Mouse (Mus musculus) embryo, embryonic 9.5 days (tissue): ENCODE results near the gene Abca7.
"Not testable (repeated sequence)": the region's sequence is repeated elsewhere in the genome, so short reads cannot be mapped to it uniquely, and the experiment has no call there.

ENCODE experiments used
- DNase-seq: peaks from one replicate; pipeline ENCODE4 v3.0.0-alpha.2; 2017; ENCODE audit errors: extremely low spot score

The Abca7 gene

DNA sequence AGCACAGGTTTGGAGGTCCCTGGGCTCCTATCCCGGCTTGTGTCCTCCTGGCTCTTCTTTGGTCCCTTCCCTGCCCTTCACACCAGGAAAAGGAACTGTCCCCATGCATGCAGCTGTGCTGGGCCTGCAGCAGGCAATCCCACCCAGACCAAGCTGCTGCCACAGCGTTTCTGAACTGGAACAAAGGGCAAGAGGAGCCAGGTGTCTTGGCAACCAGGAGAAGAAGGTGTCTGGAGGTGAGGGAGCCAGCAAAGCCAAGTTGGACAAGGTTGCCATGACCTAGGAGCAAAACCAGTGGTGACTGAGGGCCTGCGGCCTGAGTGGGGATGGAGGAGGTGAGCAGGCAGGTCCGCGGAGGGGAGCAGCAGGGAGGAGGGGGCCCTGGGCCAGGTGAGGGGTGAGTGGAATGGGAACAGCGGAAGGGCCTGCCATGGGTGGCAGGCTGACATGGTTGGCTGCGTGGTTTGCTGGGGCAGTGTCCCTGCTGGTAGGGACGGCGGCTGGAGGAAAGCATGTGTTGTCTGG, 50.8 kb downstream of the Abca7 start, which contains the start of gene Gpx4:
TSS of gene Gpx4 (plus strand) at position 126 of the 525 bp plus-strand sequence.
- no peak for DNase-seq

DNA sequence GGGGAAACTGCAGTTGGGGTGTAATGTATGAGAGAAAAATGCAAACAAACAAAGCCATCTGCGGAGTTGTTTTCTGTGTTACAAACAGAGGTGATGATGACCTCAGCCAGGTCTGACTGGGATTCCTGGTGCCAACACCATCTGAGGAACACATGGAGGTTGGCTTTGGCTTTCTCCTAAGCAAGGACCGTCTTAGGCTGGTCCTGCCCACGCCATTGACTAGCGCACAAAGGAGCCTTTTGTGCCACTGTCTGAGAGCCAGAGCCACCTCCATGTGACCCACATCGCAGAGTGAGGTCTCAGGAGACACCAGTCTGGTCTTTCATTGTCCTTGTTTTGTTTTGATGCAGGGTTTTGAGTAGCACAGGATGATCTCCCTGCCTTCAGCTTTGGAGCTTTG, 52.1 kb downstream of the Abca7 start:
- peak; percentile 51 for DNase-seq

DNA sequence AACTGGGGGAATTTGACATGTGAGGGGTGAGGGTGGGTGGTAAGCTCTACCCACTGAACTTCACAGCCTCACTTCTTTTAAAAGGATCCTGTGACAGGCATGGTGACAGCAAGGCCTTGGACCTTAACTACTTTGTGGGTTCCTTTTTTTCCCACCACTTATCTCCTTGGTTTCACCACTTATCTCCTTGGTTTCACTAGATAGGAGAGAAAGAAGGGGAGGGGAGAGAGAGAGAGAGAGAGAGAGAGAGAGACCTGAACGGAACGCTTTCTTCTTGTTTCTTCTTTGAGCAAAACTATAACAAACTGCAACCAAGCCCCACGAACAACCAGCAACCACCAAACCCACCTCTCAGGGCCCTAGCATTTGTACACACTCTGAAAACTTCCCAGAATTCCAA, 52.5 kb downstream of the Abca7 start:
- DNase-seq: no peak

DNA sequence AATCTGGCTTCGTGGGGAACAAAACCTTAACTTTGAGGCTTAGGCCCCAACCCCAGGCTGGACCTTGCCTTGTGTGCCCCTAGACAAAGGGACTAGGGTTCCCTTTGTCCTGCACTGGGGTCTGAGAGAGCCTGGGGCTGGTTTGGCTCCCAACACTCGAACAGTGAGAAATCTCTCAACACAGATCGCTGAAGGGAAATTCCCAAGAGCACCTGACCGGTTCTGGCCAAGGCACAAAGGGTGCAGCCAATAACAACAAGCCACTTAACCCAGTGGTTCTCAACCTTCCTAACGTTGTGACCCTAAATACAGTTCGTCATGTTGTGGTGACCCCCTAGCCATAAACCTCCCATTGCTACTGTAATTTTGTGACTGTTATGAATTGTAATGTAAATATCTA, 54.0 kb downstream of the Abca7 start:
- DNase-seq: no peak

DNA sequence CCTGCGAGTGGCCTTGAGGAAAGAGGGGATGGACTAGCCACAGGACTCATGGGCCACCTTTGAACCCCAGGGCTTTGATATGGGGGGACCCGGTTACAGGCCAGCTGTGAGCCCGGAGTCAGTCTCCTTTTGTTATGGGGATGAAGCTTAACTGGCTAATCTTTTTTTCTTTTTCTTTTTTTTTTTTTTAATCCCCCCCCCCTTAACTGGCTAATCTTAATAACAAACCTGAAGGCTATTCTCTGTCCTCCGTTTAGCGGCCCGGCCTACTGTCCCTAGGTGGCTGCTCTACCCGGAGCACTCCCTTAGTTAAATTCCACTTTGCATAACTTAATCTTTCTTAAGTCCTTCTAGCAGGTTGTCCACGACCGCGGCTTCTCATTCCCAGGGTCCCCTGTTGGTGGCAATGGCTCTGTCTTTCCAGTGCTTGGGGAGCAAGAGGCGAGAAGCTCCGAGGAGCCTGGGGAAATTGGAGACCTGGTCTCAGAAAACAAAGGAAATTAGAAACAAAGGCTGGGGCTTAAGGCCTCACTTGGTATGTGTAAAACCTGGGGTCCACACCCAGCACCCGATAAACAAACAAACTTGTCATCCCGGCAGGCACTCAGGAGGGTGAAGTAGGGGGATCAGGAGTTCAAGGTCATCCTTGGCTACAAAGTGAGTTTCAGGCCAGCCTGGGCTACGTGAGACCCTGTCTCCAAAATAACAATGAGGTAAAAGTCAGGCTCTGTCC, 54.8 kb downstream of the Abca7 start:
- no peak for DNase-seq

DNA sequence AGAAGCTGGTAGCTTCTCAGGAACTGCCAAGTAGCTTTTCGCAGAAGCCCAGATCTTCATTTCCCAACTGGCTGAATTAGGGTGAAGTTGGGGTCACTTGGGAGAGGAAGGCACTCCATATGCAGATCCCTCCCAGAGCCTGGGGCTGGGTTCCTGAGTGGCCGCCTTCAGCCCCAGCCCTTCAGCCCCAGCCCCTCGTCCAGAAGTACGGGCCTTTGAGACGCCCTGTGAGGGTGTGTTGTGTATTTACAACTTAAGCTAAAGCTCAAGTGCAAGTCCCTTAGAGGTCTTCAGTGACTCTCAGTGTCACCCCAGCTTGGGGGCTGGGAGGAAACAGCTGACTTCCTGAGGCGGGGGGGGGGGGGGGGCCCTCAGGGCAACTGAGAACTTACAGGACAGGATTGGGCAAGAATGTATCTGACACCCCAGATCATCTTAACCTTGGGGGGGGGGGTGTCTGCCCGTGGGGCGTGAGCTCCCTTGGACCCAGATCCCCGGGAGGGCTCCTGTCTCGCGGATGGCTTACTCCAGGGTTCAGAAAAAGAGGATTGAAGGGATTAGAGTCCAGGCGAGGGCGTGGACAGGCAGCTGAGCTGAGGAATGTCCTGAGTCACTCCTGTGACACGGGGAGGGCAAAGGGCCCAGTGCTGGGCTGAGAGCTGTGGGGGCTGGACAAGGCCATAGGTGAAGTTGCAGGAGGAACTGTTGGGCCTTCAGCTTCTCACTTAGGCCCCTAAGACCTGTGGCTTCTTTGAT, 55.5 kb downstream of the Abca7 start:
- DNase-seq: no peak

DNA sequence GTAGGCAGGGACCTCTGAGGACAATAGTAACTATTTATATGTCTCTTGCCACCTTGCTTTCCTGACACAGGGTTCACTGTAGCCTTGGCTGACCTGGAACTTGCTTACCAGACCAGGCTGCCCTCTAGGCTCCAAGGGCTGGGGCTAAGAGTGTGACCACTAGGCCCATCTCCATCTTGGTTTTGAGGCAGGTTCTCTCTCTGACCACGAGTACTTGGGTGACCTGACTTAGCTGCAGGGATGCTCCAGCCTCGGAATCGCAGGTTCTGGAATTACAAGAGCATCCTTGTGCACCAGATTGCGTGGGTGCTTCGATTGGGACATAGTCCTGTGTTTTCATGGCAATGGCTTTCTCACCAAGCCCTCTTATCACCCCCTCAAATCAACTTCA, 56.1 kb downstream of the Abca7 start:
- no peak for DNase-seq

DNA sequence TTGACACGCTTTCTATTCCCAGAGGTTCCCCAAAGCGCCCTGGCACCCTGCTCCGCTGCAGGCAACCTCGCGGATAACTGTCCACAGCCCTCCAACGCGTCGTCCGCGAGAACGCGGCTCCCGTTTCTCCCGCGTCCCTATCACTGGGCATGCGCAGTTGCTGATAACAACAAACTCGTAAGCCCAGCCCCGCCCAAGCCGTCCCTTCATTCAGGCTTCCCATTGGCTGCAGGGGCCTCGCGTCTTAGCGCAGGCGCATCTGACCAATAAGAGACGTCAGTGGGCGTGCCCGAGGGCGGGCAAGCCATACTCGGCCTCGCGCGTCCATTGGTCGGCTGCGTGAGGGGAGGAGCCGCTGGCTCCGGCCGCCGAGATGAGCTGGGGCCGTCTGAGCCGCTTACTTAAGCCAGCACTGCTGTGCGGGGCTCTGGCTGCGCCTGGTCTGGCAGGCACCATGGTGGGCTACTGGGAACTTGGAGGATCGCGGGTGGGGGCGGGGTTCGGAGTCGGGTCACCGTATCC, 57.0 kb downstream of the Abca7 start:
- peak; percentile 99 for DNase-seq

DNA sequence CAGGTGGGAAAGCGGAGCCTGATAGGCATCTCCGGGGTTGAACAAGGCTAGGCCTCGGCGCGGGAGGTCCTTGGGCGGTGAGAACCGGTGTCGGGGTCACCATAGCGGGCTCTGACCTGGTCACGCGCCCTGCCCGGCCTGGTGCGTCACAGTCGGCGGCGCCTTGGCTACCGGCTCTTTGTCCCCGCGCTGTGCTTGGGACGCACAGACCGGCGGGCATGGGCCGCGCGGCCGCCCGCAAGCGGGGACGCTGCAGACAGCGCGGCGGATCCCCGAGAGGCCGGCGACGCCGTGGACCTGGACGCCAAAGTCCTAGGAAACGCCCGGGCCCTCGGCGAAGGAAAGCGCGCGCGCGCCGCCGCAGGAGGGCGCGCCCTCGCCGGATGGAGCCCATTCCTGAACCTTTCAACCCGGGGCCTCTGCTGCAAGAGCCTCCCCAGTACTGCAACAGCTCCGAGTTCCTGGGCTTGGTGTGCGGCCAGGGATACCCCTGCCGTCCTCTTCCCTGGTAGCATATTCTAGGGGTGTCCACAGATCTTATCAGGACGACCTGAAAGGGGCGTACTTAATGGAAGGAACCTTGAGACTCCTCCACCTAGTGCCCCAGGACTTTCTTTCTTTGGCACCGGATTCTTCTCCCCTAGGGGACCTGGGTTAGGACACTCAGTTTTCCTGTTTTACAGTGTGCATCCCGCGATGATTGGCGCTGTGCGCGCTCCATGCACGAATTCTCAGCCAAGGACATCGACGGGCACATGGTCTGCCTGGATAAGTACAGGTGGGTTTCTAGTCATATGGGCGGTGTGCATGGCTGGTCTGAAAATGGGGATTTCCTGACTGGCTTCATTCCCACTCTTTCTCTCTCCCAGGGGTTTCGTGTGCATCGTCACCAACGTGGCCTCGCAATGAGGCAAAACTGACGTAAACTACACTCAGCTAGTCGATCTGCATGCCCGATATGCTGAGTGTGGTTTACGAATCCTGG, 57.8 kb downstream of the Abca7 start:
- DNase-seq: peak; percentile 83

DNA sequence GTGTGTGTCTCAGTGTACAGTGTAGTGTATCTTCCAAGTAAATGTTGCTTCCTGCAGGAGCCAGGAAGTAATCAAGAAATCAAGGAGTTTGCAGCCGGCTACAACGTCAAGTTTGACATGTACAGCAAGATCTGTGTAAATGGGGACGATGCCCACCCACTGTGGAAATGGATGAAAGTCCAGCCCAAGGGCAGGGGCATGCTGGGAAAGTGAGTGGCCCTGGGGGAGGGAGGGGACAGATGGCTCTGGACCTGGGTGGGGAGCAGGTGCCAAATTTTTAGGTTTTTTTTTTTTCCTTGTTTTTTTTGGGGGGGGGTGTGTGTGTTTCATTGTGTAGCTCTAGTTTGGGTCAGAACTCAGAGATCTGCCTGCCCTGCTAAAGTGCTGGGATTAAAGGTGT, 58.6 kb downstream of the Abca7 start:
- not testable (repeated sequence) for DNase-seq

DNA sequence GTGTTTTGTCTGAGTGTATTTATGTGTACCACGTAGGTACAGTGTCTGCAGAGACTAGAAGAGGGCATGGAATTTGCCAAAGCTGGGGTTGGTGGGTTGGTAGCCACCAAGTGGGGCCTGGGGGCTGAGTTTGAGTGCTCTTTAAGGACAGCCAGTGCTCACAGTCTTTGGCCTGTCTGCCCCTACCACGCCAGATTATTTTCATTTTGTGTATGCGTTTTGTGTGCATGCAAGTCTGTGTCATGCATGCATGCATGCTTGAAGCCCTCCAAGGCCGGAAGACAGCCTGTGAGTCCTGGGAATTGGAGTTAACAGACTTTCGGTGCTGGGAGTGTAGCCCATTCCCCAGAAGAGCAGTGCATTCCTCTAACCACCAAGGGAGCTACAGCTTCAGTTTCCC, 59.1 kb downstream of the Abca7 start:
- DNase-seq: no peak

DNA sequence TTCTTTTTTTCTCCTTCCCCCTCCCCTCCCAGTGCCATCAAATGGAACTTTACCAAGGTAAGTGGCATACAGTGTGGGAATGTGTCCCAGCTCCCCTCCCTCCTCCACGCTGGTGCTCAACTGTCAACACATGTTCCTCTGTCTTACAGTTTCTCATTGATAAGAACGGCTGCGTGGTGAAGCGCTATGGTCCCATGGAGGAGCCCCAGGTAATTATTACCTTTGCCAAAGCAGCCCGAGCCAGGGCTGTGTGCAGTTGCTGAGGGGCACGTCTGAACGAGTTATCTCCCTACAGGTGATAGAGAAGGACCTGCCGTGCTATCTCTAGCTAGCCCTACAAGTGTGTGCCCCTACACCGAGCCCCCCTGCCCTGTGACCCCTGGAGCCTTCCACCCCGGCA, 59.6 kb downstream of the Abca7 start:
- no peak for DNase-seq

DNA sequence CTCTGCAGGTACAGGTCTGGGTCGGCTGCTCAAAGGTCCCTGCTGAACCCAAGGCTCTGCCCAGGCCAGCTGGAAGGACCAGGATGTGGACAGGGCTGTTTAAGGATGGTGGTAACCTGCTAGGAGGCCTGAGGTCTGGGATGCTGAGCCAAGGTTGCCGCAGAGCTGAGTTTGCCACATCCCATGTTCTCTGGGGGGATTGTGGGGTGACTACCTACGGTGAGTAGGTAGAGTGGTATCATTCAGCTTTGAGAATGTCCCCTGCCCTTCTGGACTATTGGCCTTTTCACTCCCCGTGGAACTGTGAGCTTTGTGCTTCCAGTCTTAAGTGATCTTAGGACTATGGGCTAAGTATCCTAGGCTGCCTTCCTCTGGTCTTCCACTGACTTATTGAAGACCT, 60.2 kb downstream of the Abca7 start:
- DNase-seq: no peak

DNA sequence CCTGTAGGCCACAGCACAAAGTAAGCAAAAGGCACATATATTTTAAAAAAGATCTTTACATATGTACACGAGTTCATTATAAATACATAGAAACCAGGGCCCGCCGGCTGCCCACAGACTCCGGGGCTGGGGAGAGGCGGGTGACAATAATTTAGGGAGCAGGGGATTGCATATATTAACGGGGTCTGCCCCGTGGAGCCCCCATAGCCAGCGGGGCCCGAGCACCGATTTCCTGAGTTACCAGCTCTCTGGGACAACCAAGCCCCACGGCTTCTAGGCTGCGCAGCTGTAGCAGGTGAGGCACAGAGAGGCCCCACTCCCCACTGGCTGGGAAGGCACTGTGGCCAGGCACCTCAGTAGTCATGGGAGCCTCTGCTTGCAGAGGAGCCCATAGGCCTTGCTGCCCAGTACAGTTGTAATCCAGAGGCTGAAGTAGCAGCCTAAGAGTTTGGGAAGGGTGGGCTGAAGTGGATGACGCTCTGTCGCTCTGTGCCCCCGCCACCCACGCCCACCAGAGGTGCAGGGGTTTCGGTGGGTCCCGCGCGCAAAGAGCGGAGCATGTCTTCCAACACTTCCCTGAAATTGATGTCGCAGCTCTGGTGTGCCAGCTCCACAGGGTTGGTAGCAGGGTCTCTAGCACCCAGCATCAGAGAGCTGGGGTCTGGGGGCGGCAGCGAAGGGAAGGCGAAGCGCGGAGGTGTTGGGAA, 60.8 kb downstream of the Abca7 start:
- DNase-seq: no peak

DNA sequence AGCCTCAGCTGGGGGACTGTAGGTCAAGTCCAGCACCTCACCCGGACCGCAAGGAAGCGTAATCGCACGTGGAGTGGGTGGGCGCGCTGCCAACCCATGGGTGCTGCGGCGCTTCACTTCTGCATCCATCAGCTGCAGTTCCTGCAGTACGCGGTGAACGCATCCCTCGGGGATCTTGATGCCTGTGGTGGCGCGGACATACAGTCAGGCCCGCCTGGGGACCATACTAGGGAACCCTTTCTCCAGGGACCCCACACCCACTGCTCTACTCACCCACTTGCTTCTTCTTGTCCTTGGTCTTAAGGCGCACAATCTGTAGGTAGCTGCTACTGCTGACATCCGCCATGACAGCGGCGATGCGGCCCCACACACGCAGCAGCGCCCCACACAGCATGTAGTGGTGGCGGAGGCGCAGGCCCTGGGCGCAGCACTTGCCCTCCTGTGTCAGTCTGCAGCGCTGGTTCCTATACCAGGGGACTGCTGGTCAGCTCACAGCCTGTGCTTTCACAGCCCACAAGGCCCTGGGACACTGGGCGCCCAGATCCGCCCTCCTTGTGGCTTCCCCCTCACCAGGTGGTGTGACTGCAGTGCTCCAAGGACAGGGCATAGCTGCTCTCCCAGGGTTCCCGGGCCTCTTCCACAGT, 61.5 kb downstream of the Abca7 start:
- no peak for DNase-seq

DNA sequence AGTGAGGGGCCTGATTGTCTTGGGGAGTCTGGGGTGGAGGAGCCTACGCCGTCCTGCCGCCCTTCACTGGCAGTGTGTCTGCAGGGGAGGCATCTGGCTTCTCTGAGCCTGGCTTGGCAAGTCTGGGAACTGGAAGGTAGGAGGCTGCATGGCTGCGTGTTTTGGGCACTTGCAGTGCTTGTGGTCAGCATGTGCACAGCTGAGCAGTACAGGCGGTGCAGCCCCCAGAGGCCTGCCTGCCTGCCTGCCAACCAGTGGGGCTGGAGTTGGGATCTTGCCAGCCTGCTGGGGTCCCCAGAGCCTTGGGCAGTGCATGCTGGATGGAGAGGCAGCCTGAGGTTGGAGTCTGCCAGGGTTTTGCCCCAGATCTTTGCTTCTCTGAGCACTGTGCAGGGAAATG, 66.8 kb downstream of the Abca7 start:
- DNase-seq: no peak

DNA sequence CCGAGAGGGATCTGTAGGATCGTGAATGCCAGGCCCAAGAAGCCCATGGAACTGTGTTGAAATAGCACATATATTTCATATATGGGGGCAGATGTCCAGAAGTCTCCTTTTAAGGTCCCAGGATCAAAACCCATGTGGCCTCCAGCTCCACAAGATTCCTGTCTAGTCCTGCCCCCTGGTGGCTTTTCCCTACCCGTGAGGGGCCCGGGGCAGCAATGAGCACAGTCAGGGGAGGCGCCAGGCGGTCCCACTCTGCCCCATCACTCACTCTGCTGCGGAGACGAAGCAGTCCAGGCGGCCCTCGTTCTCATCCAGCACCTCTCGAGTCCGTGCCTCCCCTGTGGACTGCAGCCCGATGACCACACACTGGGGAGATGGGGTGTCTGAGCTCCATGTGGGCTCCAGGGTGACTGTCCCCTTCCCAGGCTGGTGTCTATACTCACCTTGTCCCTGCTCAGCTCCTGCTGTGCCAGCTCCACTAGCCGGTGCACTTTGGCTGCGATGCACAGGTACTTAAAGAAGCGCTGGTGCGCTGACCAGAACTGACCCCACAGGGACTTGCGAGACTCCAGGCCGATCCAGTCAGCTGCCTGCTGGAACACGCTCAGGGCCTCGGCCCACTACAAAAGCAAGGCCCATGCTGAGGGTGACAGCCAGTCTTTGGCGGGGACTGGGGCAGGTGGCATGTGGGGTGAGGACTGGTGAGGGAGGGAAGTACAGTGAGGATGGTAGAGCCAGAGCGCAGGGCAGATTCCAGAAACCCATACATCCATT, 67.8 kb downstream of the Abca7 start:
- DNase-seq: no peak
